Mouse (Mus musculus) gastrocnemius, adult 8-10 months (tissue): Measurements from ENCODE around the gene Shisa9. TPM values are rescaled to one million over a fixed set of nuclear protein-coding genes. Genes with fewer than 3 reads are reported as not detected.

Experiments used
- DNase-seq, 2 experiments: peaks; one replicate each; pipeline ENCODE4 v3.0.0; 2022; ENCODE audit warnings: low spot score in 2 of 2
- total RNA-seq, 4 experiments: library from RNA; stranded (reverse); gene quantifications; 2 replicates each; pipeline ENCODE4 v1.2.4; 2022

Gene Shisa9
- total RNA-seq, 4 experiments from 2014 or later: 0.10 TPM; not detected in 3

GRCm38 (mm10) chr16:12307318-12307965 is 323.5 kb downstream of the Shisa9 start:
- no peak for DNase-seq

- DNase-seq: no peak
These were observed 325.9 kb downstream of the Shisa9 start for GRCm38 (mm10) chr16:12309826-12310225.

GRCm38 (mm10) chr16:12315627-12316026 is 331.7 kb downstream of the Shisa9 start:
- DNase-seq: no peak

Other genes with a start within 250 kb of the Shisa9 start
- gene Cpped1, start 74.7 kb upstream of the Shisa9 start, total RNA-seq: 10 to 100 TPM; 29.3 to 37.1 (median 33.5) TPM